Mouse (Mus musculus): Measurements from ENCODE around the gene Ferd3l. TPM values are rescaled to one million over a fixed set of nuclear protein-coding genes. Genes with fewer than 3 reads are reported as not detected.

The Ferd3l gene
- 3.7 and 3.8 TPM in 2 replicates for polyA plus RNA-seq (2014; fragmentation: Nextera tagmentation; extraction: Ambion mirVana)

DNA sequence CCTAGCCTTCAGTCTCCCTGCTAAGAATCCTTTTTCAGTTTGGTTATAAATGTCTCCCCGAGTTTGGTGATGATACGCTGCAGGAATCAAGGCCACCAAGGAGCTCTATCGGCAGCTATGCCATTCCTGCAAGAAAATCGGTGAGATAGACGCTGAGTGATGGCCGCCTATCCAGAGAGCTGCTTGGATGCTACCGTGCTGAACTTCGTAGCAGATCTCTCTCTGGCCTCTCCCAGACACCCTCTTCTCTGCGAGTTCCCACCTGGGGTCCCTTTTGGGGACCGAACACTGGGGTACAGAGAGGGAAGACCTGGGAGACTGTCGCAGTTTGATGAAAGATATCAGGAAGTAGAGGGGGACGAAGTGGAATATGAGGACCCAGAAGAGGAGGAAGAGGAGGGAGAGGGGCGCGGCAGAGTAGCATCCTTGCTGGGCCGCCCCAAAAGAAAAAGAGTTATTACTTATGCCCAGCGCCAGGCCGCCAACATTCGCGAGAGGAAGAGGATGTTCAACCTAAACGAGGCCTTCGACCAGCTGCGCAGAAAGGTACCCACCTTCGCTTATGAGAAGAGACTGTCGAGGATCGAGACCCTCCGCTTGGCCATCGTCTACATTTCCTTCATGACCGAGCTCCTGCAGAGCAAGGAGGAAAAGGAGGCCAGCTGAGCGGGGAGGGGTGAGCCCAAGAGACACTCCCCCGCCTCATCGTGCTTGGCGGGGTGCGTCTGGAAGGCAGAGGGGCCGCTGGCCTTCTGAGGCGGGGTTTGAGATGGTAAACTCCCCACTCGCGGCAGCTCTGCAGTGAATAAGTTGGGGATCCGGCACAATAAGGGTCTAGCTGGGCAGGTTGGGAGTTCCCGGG is at the start of gene Ferd3l:
TSS of gene Ferd3l (plus strand) at position 95 of the 862 bp plus-strand sequence.
- peak; percentile 94 for DNase-seq (ENCODE audit: low spot score, missing footprints)
- Histone ChIP-seq H3K4me1 (ENCODE audit: control insufficient read depth, insufficient read depth, low read length) (peaks cover 11% of the 10 kb centered on the region; the same call in 1 of the 2 replicates), H3K36me3 (ENCODE audit: control insufficient read depth, insufficient read depth, low read length) (no peaks in the 10 kb centered on the region), H3K9me3 (ENCODE audit: control insufficient read depth, low read length) (no peaks in the 10 kb centered on the region), H3K4me2 (peak within 1 kb of the TSS; percentile 46), H3K4me3 (ENCODE audit: low read depth, low read length) (peak within 1 kb of the TSS; percentile 34), H3K27ac (ENCODE audit: low read depth, low read length) (no peak within 1 kb of the TSS), H3K9ac (ENCODE audit: low read length) (peak within 1 kb of the TSS; percentile 46), H3K27me3 (ENCODE audit: control insufficient read depth, insufficient read depth, low read length) (peaks cover 10% of the 10 kb centered on the region)
- WGBS = under 1% methylated on average over 39 of the region's 39 CpGs
- ATAC-seq (ENCODE audit: low FRiP score) = peak; percentile 39

DNA sequence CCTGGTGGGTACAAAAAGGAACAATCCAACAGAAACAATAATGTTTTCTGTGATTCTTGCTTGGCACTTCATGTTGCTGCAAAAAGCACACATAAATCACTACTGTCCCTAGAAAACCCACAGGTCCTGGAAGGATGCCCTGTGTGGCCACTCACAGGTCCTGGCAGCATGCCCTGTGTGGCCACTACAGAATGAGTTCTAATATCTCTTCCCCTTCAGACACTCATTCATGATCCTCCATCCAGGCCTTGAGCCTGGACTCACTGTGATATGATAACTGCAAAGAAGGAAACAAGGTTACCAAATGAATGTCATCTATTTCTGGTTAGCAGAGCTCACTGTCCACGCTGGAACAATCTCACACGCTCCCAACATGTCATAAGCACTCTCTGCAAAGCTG is 34.3 kb upstream of the Ferd3l start:
- DNase-seq (ENCODE audit: low spot score, missing footprints) = no peak

DNA sequence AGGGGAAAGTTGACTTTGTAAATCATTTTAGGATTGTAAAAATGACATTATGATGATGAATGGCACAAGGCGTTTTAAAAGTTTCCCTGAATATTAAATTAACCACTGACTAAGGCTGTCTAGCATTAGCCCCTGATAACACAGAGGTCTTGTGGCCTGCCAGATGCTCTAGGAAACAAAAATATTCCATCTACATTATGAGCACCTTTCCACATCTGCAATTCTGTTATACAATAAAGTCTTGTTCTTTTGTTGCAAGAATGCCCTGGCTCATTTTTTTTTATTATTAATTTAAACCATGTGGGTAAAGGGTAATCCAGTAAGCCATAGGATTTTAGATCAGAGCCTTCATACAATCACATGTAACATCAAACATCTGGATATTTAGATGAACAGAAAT is 33.6 kb upstream of the Ferd3l start:
- H3K27ac ChIP-seq (ENCODE audit: low read depth, low read length) = no peak overlapping the region
- DNase-seq (ENCODE audit: low spot score, missing footprints) (no peak), ATAC-seq (ENCODE audit: low FRiP score) (no peak)
- no peaks in the 10 kb centered on the region for H3K9me3 ChIP-seq (ENCODE audit: control insufficient read depth, low read length)
- no peak overlapping the region for H3K4me3 ChIP-seq (ENCODE audit: low read depth, low read length)
- WGBS = 91% methylated on average over 1 of the region's 1 CpGs
- no peaks in the 10 kb centered on the region for H3K4me1 ChIP-seq (ENCODE audit: control insufficient read depth, insufficient read depth, low read length)
- no peaks in the 10 kb centered on the region for H3K36me3 ChIP-seq (ENCODE audit: control insufficient read depth, insufficient read depth, low read length)
- H3K27me3 ChIP-seq (ENCODE audit: control insufficient read depth, insufficient read depth, low read length) = no peaks in the 10 kb centered on the region
- H3K4me2 ChIP-seq = no peak overlapping the region
- no peak overlapping the region for H3K9ac ChIP-seq (ENCODE audit: low read length)

More for the DNA sequence above, 34.3 kb upstream of the Ferd3l start:
- Histone ChIP-seq H3K9me3 (ENCODE audit: control insufficient read depth, low read length) (no peaks in the 10 kb centered on the region), H3K36me3 (ENCODE audit: control insufficient read depth, insufficient read depth, low read length) (no peaks in the 10 kb centered on the region), H3K4me3 (ENCODE audit: low read depth, low read length) (no peak overlapping the region), H3K4me2 (no peak overlapping the region), H3K4me1 (ENCODE audit: control insufficient read depth, insufficient read depth, low read length) (no peaks in the 10 kb centered on the region), H3K27ac (ENCODE audit: low read depth, low read length) (no peak overlapping the region), H3K27me3 (ENCODE audit: control insufficient read depth, insufficient read depth, low read length) (no peaks in the 10 kb centered on the region), H3K9ac (ENCODE audit: low read length) (no peak overlapping the region)
- no peak for ATAC-seq (ENCODE audit: low FRiP score)
- 81% methylated on average over 2 of the region's 2 CpGs for WGBS

DNA sequence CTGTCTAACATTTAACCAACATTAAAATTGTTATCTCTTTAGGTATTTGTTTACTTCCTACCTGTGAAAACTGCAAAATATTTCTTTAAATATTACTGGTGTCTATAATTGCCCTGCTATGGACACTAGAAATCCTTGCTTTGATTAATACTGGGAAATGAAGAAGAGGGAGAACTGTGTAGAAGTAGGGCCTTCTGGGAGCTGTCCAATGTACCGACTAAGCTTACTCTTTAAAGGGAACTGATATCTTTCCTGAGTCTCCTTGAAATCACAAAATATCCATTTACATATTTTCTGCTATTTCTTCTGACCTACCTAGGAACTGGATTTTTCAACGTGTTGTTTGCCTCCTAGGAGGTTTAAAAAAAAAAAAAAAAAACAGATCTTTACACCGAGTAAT is 1.5 kb upstream of the Ferd3l start:
- Histone ChIP-seq H3K27me3 (ENCODE audit: control insufficient read depth, insufficient read depth, low read length) (peaks cover 10% of the 10 kb centered on the region), H3K9me3 (ENCODE audit: control insufficient read depth, low read length) (no peaks in the 10 kb centered on the region), H3K27ac (ENCODE audit: low read depth, low read length) (no peak overlapping the region), H3K36me3 (ENCODE audit: control insufficient read depth, insufficient read depth, low read length) (no peaks in the 10 kb centered on the region), H3K4me3 (ENCODE audit: low read depth, low read length) (no peak overlapping the region), H3K9ac (ENCODE audit: low read length) (no peak overlapping the region), H3K4me2 (no peak overlapping the region), H3K4me1 (ENCODE audit: control insufficient read depth, insufficient read depth, low read length) (peaks cover 11% of the 10 kb centered on the region; the same call in 1 of the 2 replicates)
- DNase-seq (ENCODE audit: low spot score, missing footprints) = no peak
- 6% methylated on average over 3 of the region's 3 CpGs for WGBS
- ATAC-seq (ENCODE audit: low FRiP score) = no peak

DNA sequence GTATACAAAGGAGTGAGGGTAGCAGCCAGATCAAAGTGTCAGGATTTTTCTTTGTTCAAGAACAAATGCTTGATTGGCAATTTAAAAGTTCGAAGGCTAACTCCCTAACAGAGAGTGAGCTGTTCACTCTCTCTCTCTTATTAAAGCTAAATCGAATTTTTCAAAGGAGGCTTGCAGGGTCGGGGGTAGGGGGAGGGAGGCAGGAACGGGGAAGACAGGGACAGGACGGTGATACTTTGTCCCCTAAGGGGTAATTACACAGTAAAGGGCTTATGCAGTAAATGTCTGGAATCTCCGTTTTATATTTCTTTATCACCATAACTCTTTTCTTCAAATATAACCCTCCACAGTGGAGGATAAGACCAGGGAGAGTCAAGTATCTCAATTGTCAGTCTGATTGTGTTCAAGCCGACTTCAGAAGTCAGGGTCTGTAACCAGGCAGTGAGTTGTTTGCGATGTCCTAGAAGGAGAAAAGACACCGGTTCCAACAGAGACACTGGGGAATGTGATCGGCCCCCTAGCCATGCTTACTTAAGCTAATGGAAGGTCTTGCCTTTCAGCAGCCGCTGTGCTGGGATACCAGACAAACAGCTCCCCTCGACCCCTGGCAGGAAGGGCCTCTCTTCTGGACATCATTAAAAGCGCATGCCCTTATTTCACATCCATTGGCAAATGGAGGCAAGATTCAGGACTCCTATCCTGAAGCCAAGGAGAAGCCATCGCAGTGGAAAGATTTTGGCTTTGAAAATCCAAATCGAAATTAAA is 709 bp upstream of the Ferd3l start:
- H3K4me1 ChIP-seq (ENCODE audit: control insufficient read depth, insufficient read depth, low read length) = peaks cover 11% of the 10 kb centered on the region; the same call in 1 of the 2 replicates
- no peak overlapping the region for H3K27ac ChIP-seq (ENCODE audit: low read depth, low read length)
- H3K36me3 ChIP-seq (ENCODE audit: control insufficient read depth, insufficient read depth, low read length) = no peaks in the 10 kb centered on the region
- peak overlapping the region; percentile 46 for H3K4me2 ChIP-seq
- peak overlapping the region; percentile 34 for H3K4me3 ChIP-seq (ENCODE audit: low read depth, low read length)
- WGBS = 2% methylated on average over 15 of the region's 15 CpGs
- ATAC-seq (ENCODE audit: low FRiP score) (peak; percentile 78), DNase-seq (ENCODE audit: low spot score, missing footprints) (peak; percentile 94)
- H3K9ac ChIP-seq (ENCODE audit: low read length) = no peak overlapping the region
- H3K9me3 ChIP-seq (ENCODE audit: control insufficient read depth, low read length) = no peaks in the 10 kb centered on the region
- peaks cover 10% of the 10 kb centered on the region for H3K27me3 ChIP-seq (ENCODE audit: control insufficient read depth, insufficient read depth, low read length)

DNA sequence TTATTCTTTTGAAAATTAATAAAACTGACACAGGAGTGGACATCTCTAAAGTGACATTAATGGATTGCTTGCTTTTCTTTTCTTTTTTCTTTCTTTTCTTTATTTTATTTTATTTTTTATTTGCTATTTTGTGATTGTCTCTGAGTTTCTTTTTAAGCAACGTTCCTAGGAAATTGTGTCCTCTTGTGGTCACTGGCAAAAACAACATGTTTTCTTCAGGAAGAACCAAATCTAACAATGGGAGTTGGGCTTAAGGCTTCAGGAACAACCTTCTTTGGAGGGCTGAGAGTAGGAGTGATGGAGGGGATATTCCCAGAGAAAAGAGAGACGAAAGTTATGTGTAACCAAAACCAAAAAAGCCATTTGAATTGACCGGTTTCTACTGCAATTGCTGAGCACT is 24.6 kb downstream of the Ferd3l start:
- WGBS = 5% methylated on average over 3 of the region's 3 CpGs
- Histone ChIP-seq H3K4me3 (ENCODE audit: low read depth, low read length) (no peak overlapping the region), H3K36me3 (ENCODE audit: control insufficient read depth, insufficient read depth, low read length) (no peaks in the 10 kb centered on the region), H3K9ac (ENCODE audit: low read length) (no peak overlapping the region), H3K27ac (ENCODE audit: low read depth, low read length) (no peak overlapping the region), H3K4me1 (ENCODE audit: control insufficient read depth, insufficient read depth, low read length) (peaks cover 10% of the 10 kb centered on the region; the same call in 1 of the 2 replicates), H3K27me3 (ENCODE audit: control insufficient read depth, insufficient read depth, low read length) (peaks cover 46% of the 10 kb centered on the region), H3K4me2 (no peak overlapping the region), H3K9me3 (ENCODE audit: control insufficient read depth, low read length) (no peaks in the 10 kb centered on the region)
- ATAC-seq (ENCODE audit: low FRiP score) = no peak
- peak; percentile 88 for DNase-seq (ENCODE audit: low spot score, missing footprints)

DNA sequence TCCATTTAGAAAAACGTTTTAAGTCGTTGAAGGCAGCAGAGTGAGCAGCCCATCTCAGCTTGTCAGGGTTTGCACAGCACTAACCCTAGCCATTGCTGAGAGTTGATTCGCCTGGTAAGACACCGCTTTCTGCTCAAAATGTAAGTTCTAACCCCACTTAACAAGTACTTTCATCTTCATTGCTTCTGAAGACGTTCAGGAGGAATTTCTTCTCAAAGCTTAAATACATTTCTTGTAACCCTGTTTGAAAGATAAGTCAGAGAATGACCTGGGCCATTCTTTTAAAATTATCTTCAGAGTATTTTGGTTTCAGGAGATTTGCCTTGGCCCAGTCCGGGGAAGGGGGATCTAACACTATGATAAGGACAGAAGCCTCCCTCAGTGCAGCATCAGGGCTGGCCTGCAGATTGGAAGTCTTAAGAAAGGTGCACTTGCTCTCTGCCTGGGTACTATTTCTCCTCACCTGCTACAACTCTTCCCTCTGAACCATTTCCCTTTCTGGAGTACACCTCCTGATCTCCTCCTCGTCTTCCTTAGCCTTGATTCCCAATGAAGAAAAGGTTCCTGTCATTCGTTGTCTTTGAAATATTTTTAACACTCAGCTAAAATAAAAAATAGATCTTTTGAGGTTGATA is 26.8 kb downstream of the Ferd3l start:
- H3K36me3 ChIP-seq (ENCODE audit: control insufficient read depth, insufficient read depth, low read length) = no peaks in the 10 kb centered on the region
- H3K9ac ChIP-seq (ENCODE audit: low read length) = no peak overlapping the region
- no peak overlapping the region for H3K4me2 ChIP-seq
- peaks cover 19% of the 10 kb centered on the region for H3K4me1 ChIP-seq (ENCODE audit: control insufficient read depth, insufficient read depth, low read length)
- H3K4me3 ChIP-seq (ENCODE audit: low read depth, low read length) = no peak overlapping the region
- H3K27me3 ChIP-seq (ENCODE audit: control insufficient read depth, insufficient read depth, low read length) = peaks cover 64% of the 10 kb centered on the region
- 6% methylated on average over 8 of the region's 8 CpGs for WGBS
- DNase-seq (ENCODE audit: low spot score, missing footprints) = peak; percentile 94
- no peak overlapping the region for H3K27ac ChIP-seq (ENCODE audit: low read depth, low read length)
- ATAC-seq (ENCODE audit: low FRiP score) = no peak
- H3K9me3 ChIP-seq (ENCODE audit: control insufficient read depth, low read length) = no peaks in the 10 kb centered on the region

DNA sequence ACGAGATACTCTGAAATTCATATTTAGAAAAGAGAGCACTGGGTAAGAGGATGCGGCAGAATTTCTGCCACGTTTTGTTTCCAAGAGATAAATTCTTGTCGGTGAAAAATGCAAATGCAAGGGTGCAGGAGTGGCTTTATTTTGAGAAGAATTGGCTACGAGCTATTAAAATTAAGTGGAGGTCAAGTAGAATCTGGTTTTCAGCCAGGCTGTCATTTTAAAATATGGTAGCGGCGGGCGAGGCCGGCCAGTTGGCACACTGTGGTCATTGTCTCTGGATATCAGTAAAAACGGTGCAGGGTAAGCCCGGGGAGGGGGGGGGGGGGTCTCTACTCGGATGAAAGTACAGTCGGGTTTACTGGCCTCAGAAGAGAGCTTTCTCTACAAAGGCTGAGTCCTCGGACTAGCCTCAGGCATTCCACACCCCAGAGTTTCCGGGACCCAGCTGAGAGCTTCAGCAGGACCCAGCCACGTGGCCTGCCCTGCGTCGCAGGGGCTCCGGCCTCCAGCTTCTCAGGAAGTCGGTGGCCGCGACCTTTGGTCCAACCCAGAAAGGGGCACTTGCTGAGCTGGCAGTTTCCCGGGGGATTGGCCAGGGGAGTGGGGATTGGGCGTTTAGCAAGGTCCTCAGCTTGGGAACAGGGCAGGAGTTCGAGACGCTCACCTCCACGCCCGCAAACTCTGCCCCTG is 27.5 kb downstream of the Ferd3l start:
- no peak overlapping the region for H3K9ac ChIP-seq (ENCODE audit: low read length)
- no peaks in the 10 kb centered on the region for H3K36me3 ChIP-seq (ENCODE audit: control insufficient read depth, insufficient read depth, low read length)
- peak; percentile 93 for DNase-seq (ENCODE audit: low spot score, missing footprints)
- no peak overlapping the region for H3K27ac ChIP-seq (ENCODE audit: low read depth, low read length)
- WGBS = 2% methylated on average over 28 of the region's 28 CpGs
- peak overlapping the region; percentile 13; the same call in 1 of the 2 replicates for H3K4me3 ChIP-seq (ENCODE audit: low read depth, low read length)
- no peaks in the 10 kb centered on the region for H3K9me3 ChIP-seq (ENCODE audit: control insufficient read depth, low read length)
- H3K4me1 ChIP-seq (ENCODE audit: control insufficient read depth, insufficient read depth, low read length) = peaks cover 19% of the 10 kb centered on the region
- ATAC-seq (ENCODE audit: low FRiP score) = peak; percentile 40
- peak overlapping the region; percentile 19; the same call in 1 of the 2 replicates for H3K4me2 ChIP-seq
- peaks cover 70% of the 10 kb centered on the region for H3K27me3 ChIP-seq (ENCODE audit: control insufficient read depth, insufficient read depth, low read length)
